Mouse (Mus musculus): ENCODE results near the gene Phgr1. TPM values are rescaled to one million over a fixed set of nuclear protein-coding genes. Genes with fewer than 3 reads are reported as not detected.

Gene Phgr1
- polyA plus RNA-seq (2014; fragmentation: Illumina TruSeq; extraction: RNeasy Lipid Tissue Mini Kit (QIAGEN cat#74804); ENCODE audit: low read depth, low replicate concordance) = not detected

DNA sequence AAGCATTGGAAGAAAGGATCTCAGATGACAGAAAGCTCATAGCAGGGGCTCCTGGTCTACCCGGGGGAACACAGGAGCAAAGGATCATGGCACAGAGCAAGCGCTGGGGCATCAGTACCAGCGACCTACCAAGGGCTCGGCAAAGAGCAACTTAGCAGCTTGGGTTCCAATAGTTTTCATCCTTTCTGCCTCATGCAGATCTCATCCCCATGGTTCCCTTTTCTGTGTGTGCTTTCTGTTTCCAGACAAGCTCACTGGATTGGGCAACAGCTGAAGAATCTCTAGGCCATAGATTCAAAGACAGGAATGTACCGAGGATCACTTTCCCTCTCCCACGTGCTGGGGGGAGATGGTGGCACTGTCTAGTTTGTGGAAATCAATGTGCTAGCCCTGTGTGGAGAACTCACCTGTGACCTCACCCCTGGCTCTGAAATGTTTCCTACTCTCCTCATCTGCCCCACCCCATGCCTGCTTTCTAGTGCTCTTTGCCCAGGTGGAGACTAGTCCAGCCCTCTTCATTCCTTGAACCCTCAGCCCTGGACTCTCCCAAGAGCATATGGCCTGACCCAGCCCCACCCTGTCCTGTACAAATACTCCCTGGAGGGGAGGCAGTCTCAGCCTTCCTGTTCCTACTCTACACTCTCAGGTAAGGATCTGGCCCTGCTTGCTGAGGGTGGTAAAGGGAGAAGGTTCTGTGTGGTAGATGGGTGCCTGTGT is at the start of gene Phgr1:
TSS of gene Phgr1 (plus strand) at position 612 of the 717 bp plus-strand sequence.

DNA sequence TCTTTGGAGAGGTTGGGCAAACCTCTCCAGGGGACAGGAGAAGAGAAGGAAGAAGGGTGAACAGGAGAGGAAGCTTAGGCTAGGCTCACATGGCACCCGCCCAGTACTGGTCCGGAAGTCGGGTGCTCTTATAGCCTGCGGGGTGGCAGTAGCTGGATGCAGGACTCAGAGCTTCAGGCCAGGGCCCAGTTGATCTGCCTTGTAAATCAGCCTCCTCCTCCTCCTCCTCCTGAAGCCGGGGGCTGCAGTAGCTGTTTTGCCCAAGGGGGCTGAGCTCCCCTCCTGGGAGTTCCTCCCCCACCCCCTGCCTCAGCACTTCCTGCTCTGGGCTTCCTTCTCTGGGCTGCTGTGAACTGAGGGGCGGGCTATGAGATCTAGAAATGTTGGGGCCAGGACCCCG is 44.2 kb upstream of the Phgr1 start, which contains the start of gene Plcb2:
TSS of gene Plcb2 (minus strand) at position 102 of the 400 bp plus-strand sequence.

DNA sequence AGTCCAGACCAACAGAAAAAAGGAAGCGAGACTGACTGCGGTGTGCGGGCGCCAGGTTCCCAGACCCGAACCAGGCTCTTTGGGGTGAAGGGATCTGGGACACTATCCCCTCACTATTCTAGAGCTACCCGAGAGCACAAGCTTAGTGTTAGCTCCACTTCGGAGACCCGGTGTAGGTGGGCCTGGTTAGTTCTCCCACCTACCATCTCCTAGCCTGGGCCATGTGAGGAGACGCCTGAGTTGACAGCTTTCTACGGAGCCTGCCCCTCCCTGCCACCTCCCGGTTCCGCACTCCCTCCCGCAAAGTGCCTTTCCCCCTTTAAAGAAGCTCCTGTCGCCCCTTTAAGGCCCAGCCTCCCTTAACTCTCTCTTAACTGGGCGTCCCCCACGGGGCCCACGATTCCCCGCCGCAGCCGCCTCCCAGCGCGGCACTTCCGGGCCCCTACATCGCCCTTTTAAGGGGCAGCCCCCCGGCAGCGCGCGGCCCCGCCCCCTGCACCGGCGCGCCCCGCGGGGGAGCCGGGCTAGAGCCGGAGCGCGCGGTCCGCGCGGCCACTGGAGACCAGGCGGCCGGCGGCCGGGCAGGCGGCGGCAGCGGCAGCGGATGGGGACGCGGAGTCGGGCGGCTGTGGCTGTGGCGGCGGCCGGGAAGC is 27.2 kb upstream of the Phgr1 start, which contains the start of gene Inafm2:
TSS of gene Inafm2 (plus strand) at position 527 of the 653 bp plus-strand sequence.

DNA sequence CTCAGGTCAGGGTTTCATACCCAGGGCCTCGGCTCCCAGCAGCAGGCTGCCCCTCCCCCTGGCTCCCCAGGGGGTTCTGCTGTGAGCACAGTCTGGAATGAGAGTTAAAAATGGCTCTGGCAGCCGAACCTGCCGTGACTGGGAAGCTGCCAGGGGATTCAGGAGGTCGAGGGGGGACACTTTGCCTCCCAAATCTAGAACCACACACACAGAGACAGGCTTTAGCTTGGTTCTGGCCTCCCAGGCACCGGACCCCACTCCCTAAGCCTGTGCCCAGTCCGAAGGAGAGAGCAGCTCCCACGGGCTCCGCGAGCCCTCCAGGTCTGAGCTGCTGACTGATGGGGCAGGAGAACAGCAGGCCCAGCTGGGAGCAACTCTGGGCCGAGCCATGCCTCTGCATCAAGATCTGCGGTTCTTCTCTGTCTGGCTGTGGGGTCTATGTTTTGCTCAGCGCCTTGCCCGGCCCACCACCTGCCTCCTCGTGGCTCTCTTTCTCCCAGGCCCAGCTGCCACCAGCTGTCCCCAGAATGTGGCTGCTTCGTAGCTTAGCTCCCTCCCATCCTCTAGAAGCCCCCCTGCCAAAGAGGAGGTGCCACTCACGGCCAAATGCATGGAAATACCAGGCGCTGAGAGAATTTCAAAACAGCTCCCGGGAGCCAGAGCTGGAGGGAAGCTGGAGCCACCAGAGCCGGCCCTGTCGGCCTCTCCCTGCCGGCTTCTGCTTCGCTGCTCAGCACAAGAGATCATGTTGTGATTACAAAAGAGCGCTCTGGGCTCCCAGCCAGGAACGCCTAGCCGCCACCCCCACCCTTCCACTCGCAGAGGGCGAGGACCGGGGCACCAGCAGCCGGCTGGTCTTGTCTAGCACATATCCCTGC is 10.4 kb upstream of the Phgr1 start, which contains the start of gene Ccdc9b:
TSS of gene Ccdc9b (minus strand) at position 756 of the 878 bp plus-strand sequence.

DNA sequence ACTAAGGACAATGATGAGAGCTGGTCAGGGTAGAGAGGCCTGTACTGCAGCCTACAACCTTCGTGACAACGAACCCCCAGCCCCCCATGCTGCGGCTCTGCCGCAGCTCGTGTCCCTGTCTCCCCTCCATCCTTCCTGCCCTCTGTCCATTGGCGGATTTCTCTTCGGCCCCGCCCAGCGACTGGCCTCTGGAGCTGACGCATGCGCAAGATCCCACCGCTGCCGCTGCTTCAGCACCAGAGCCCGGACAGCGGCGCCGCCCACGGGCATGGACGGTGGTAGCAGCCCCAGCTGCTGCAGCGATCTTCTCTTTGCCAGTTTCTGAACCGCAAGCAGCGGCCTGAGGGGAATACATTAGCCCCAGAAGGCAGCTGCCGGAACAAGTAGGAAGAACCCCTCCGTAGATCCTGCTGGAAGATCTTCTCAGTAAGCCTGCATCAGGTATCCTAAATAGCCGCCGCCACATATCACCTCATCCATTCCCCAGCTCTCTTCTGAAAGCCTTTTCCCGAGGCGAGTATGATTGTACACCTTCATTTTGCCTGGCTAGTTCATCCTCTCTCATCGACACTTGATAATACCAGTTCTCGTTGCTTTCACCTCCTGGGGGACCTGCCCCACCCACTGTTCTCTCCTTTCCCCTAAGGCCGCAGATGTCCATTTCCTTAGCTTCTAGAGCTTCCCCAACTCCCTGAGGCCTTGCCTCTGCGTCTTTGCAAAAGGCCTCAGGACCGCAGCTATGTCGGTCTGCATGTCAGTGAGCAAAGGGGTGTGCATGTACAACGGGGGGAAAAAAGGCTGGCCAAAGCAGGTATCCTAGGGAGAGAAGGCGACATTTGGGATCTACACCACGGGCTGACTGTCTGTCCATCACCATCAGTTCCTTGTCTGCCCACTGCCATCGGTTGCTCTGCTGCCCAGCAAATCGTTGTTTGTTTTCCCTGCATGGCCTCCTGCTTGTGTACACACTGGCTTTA is 7.2 kb downstream of the Phgr1 start, which contains the start of gene Disp2:
TSS of gene Disp2 (plus strand) at position 216 of the 977 bp plus-strand sequence.

DNA sequence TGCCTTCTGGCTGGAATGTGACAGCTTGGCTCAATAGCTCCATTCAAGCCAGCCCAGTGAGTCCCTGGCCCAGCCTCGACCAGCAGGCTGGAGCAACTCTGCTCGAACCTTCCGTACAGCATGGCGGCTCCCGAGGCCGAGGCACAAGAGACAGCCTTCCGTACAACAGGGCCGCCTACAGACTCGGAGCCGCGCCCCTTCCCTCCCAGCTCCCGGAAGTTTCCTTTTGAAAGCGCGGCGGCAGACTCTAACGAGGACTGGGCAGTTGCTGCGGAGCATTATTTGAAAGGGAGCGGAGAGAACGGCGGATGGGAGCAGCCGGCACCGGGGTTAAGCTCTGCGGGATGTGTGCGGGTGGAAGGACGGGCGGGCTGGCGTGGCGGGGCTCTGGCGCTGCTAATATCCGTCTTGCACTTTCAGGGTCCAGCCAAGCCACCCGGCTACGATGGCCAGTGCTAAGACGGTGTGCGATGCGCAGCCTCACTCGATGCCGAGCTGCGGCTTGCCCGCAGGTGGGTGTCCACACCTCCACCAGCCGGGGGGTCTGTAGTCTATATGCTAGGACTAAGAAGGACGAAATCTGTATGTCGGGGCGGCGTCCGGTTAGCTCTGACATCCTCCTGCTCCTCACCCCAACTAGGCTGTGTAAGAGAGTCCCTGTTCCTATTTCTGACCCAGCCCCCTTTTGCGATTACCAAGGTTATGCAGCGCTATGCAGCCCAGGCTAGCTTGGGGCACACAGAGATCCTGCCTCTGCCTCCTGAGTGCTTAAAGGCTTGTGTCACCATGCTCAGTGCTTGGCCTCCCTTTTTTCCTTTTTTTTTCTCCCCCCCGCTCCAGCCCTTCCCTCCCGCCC is 41.6 kb downstream of the Phgr1 start, which contains the start of gene Knstrn:
TSS of gene Knstrn (plus strand) at position 23 of the 856 bp plus-strand sequence.

Other genes with a start within 250 kb of the Phgr1 start
- gene Bmf, start 223.1 kb upstream of the Phgr1 start, polyA plus RNA-seq (2014; fragmentation: Illumina TruSeq; extraction: RNeasy Lipid Tissue Mini Kit (QIAGEN cat#74804); ENCODE audit: low read depth, low replicate concordance) = 2.2 TPM
- not detected for gene Bub1b, start 174.6 kb upstream of the Phgr1 start, polyA plus RNA-seq (2014; fragmentation: Illumina TruSeq; extraction: RNeasy Lipid Tissue Mini Kit (QIAGEN cat#74804); ENCODE audit: low read depth, low replicate concordance)
- not detected for gene Pak6, start 109.5 kb upstream of the Phgr1 start, polyA plus RNA-seq (2014; fragmentation: Illumina TruSeq; extraction: RNeasy Lipid Tissue Mini Kit (QIAGEN cat#74804); ENCODE audit: low read depth, low replicate concordance)
- not detected for gene Ankrd63, start 68.8 kb upstream of the Phgr1 start, polyA plus RNA-seq (2014; fragmentation: Illumina TruSeq; extraction: RNeasy Lipid Tissue Mini Kit (QIAGEN cat#74804); ENCODE audit: low read depth, low replicate concordance)
- gene Plcb2, start 44.3 kb upstream of the Phgr1 start, polyA plus RNA-seq (2014; fragmentation: Illumina TruSeq; extraction: RNeasy Lipid Tissue Mini Kit (QIAGEN cat#74804); ENCODE audit: low read depth, low replicate concordance) = 0.24 TPM
- gene Inafm2, start 27.0 kb upstream of the Phgr1 start, polyA plus RNA-seq (2014; fragmentation: Illumina TruSeq; extraction: RNeasy Lipid Tissue Mini Kit (QIAGEN cat#74804); ENCODE audit: low read depth, low replicate concordance) = 7.7 TPM
- gene Ccdc9b, start 10.1 kb upstream of the Phgr1 start, polyA plus RNA-seq (2014; fragmentation: Illumina TruSeq; extraction: RNeasy Lipid Tissue Mini Kit (QIAGEN cat#74804); ENCODE audit: low read depth, low replicate concordance) = 0.50 TPM
- 1.1 TPM for gene Disp2, start 7.0 kb downstream of the Phgr1 start, polyA plus RNA-seq (2014; fragmentation: Illumina TruSeq; extraction: RNeasy Lipid Tissue Mini Kit (QIAGEN cat#74804); ENCODE audit: low read depth, low replicate concordance)
- gene Knstrn, start 41.2 kb downstream of the Phgr1 start, polyA plus RNA-seq (2014; fragmentation: Illumina TruSeq; extraction: RNeasy Lipid Tissue Mini Kit (QIAGEN cat#74804); ENCODE audit: low read depth, low replicate concordance) = 0.50 TPM
- gene Ivd, start 89.2 kb downstream of the Phgr1 start, polyA plus RNA-seq (2014; fragmentation: Illumina TruSeq; extraction: RNeasy Lipid Tissue Mini Kit (QIAGEN cat#74804); ENCODE audit: low read depth, low replicate concordance) = 81.8 TPM
- 1.6 TPM for gene Bahd1, start 127.6 kb downstream of the Phgr1 start, polyA plus RNA-seq (2014; fragmentation: Illumina TruSeq; extraction: RNeasy Lipid Tissue Mini Kit (QIAGEN cat#74804); ENCODE audit: low read depth, low replicate concordance)
- gene Chst14, start 153.7 kb downstream of the Phgr1 start, polyA plus RNA-seq (2014; fragmentation: Illumina TruSeq; extraction: RNeasy Lipid Tissue Mini Kit (QIAGEN cat#74804); ENCODE audit: low read depth, low replicate concordance) = 0.26 TPM

All from liver, adult 10 weeks (tissue).